Mouse (Mus musculus): ENCODE measurements around the gene Eif3g. TPM values are rescaled to one million over a fixed set of nuclear protein-coding genes. Genes with fewer than 3 reads are reported as not detected.
A peak's percentile ranks its signal among the peaks of the same experiment; 100 is the strongest.

The Eif3g gene
- total and polyA plus RNA-seq, 3 experiments = 211 to 392 (median 293) TPM

DNA sequence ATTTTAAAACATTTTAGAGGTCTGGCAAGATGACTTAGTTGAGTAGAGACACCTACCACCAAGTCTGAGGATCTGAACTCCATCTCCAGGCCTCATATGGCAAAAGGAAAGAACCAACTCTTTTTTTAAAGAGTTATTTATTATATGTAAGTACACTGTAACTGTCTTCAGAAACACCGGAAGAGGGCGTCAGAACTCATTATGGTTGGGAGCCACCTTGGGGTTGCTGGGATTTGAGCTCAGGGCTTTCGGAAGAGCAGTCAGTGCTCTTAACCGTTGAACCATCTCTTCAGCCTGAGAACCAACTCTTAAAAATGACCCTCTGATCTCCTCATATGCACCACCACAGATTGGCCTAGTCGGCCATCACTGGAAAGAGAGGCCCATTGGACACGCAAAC is 11.2 kb downstream of the Eif3g start:
- H3K4me2 ChIP-seq (ENCODE audit: insufficient read depth, low read depth, poor library complexity, severe bottlenecking) = peak overlapping the region; percentile 18; the same call in 1 of the 2 replicates
- in situ Hi-C loops (cut with MboI; ENCODE audit: low pct_ligation_motif_present, low pct_unique_long_range_greater_than_20kb, low sequenced_read_pairs) = loop anchor here (10.0 kb wide), 1 partner anchor 258 kb away; the partner anchor contains the start of gene Cdc37
- no peak for DNase-seq (ENCODE audit: extremely low read depth)
- dilution Hi-C loops (cut with MboI; ENCODE audit: extremely low pct_ligation_motif_present, extremely low pct_unique_long_range_greater_than_20kb, low sequenced_read_pairs) = no loop called here
- peaks cover 5 to 38% of the 10 kb centered on the region in 2 experiments for H3K4me1 ChIP-seq (ENCODE audit: control insufficient read depth in 1 of 2, insufficient read depth in 2 of 2)
- H3K36me3 ChIP-seq (replicated peaks in 1 of 2; ENCODE audit: control insufficient read depth in 1 of 2, insufficient read depth in 1 of 2, low read length in 1 of 2) = peaks cover 30 to 31% of the 10 kb centered on the region in 2 experiments
- no peak for TF ChIP-seq E2F4 (IDR thresholded peaks at IDR 0.05; ENCODE audit: insufficient replicate concordance, low read depth, low read length)
- TF ChIP-seq CTCF (conservative IDR thresholded peaks at IDR 0.05 in 1 of 2, IDR thresholded peaks at IDR 0.05 in 1 of 2; ENCODE audit: low read depth in 2 of 2, low read length in 2 of 2) = peak in 1 of 2 experiments; percentile 23; a peak in 2 of 4 replicates
- peaks cover 5% of the 10 kb centered on the region for H3K9me3 ChIP-seq (replicated peaks; ENCODE audit: low read length)
- H3K4me3 ChIP-seq (replicated peaks in 1 of 3; ENCODE audit: low read depth in 2 of 3, low read length in 2 of 3, poor library complexity in 1 of 3) = no peak overlapping the region
- H3K9ac ChIP-seq (ENCODE audit: insufficient read depth, low read depth) = peak overlapping the region; percentile 71
- no peak overlapping the region for H3K27ac ChIP-seq (ENCODE audit: insufficient read depth, low read depth)
- no peaks in the 10 kb centered on the region for H3K27me3 ChIP-seq (replicated peaks)
- peaks cover 24% of the 10 kb centered on the region for H3K79me2 ChIP-seq (replicated peaks; ENCODE audit: control insufficient read depth, extremely low read depth, insufficient read depth, poor library complexity, severe bottlenecking)

GRCm38 (mm10) chr9:20886563-20886962 is 11.9 kb downstream of the Eif3g start:
- Histone ChIP-seq H3K36me3 (replicated peaks in 1 of 2; ENCODE audit: control insufficient read depth in 1 of 2, insufficient read depth in 1 of 2, low read length in 1 of 2) (peaks cover 24 to 25% of the 10 kb centered on the region in 2 experiments), H3K9me3 (replicated peaks; ENCODE audit: low read length) (peaks cover 5% of the 10 kb centered on the region), H3K4me2 (ENCODE audit: insufficient read depth, low read depth, poor library complexity, severe bottlenecking) (no peak overlapping the region), H3K4me3 (replicated peaks in 1 of 3; ENCODE audit: low read depth in 2 of 3, low read length in 2 of 3, poor library complexity in 1 of 3) (no peak overlapping the region), H3K27me3 (replicated peaks) (no peaks in the 10 kb centered on the region), H3K27ac (ENCODE audit: insufficient read depth, low read depth) (no peak overlapping the region), H3K4me1 (ENCODE audit: control insufficient read depth in 1 of 2, insufficient read depth in 2 of 2) (peaks cover 5 to 32% of the 10 kb centered on the region in 2 experiments), H3K9ac (ENCODE audit: insufficient read depth, low read depth) (no peak overlapping the region), H3K79me2 (replicated peaks; ENCODE audit: control insufficient read depth, extremely low read depth, insufficient read depth, poor library complexity, severe bottlenecking) (peaks cover 24% of the 10 kb centered on the region)
- dilution Hi-C loops (cut with MboI; ENCODE audit: extremely low pct_ligation_motif_present, extremely low pct_unique_long_range_greater_than_20kb, low sequenced_read_pairs) (no loop called here), in situ Hi-C loops (cut with MboI; ENCODE audit: low pct_ligation_motif_present, low pct_unique_long_range_greater_than_20kb, low sequenced_read_pairs) (loop anchor here (10.0 kb wide), 1 partner anchor 258 kb away; the partner anchor contains the start of gene Cdc37)
- TF ChIP-seq JUN (IDR thresholded peaks at IDR 0.05; ENCODE audit: insufficient read depth, low read depth, low read length) (no peak), MAZ (IDR thresholded peaks at IDR 0.05; ENCODE audit: low read depth, low read length) (no peak), MAFK (IDR thresholded peaks at IDR 0.05; ENCODE audit: insufficient replicate concordance, low read length) (no peak), NRF1 (IDR thresholded peaks at IDR 0.05; ENCODE audit: low read depth, low read length) (no peak), PAX5 (IDR thresholded peaks at IDR 0.05; ENCODE audit: low read length) (no peak), POLR2AphosphoS2 (IDR thresholded peaks at IDR 0.05; ENCODE audit: low read depth, low read length) (no peak), MEF2A (IDR thresholded peaks at IDR 0.05; ENCODE audit: borderline replicate concordance, low read depth, low read length) (no peak)
- no peak for DNase-seq (ENCODE audit: extremely low read depth)

- dilution Hi-C loops (cut with MboI; ENCODE audit: extremely low pct_ligation_motif_present, extremely low pct_unique_long_range_greater_than_20kb, low sequenced_read_pairs) = no loop called here
- H3K4me1 ChIP-seq (ENCODE audit: control insufficient read depth in 1 of 2, insufficient read depth in 2 of 2) = peaks cover 22 to 23% of the 10 kb centered on the region in 2 experiments
- TF ChIP-seq JUN (IDR thresholded peaks at IDR 0.05; ENCODE audit: insufficient read depth, low read depth, low read length) (no peak), ZNF384 (IDR thresholded peaks at IDR 0.05; ENCODE audit: low read depth, low read length) (no peak), MYC (IDR thresholded peaks at IDR 0.05; ENCODE audit: low read depth, low read length) (peak; percentile 40; the same call in 1 of the 2 replicates), CHD2 (IDR thresholded peaks at IDR 0.05; ENCODE audit: low read length) (no peak), SIN3A (IDR thresholded peaks at IDR 0.05; ENCODE audit: low read length) (no peak), ETS1 (conservative IDR thresholded peaks at IDR 0.05; ENCODE audit: low read depth, low read length) (no peak), MAX (IDR thresholded peaks at IDR 0.05; ENCODE audit: low read length) (no peak), RAD21 (IDR thresholded peaks at IDR 0.05; ENCODE audit: low read depth, low read length) (no peak), POLR2AphosphoS2 (IDR thresholded peaks at IDR 0.05; ENCODE audit: low read depth, low read length) (no peak), UBTF (IDR thresholded peaks at IDR 0.05; ENCODE audit: low read depth, low read length) (0 out of 2 replicates have a peak, but pooled peaks have one; percentile 2), RCOR1 (conservative IDR thresholded peaks at IDR 0.05; ENCODE audit: low read depth, low read length) (0 out of 2 replicates have a peak, but pooled peaks have one; percentile 30), EP300 (IDR thresholded peaks at IDR 0.05; ENCODE audit: low read length) (no peak; the same call in 1 of the 2 replicates), GABPA (IDR thresholded peaks at IDR 0.05; ENCODE audit: insufficient replicate concordance, low read depth, low read length) (no peak), CTCF (conservative IDR thresholded peaks at IDR 0.05 in 1 of 2, IDR thresholded peaks at IDR 0.05 in 1 of 2; ENCODE audit: low read depth in 2 of 2, low read length in 2 of 2) (no peak)
Measured at GRCm38 (mm10) chr9:20879097-20879792, 19.2 kb downstream of the Eif3g start, which contains the start of gene Angptl6. TSS of gene Angptl6 (minus strand) at chr9:20879727.

More at GRCm38 (mm10) chr9:20879097-20879792, 19.2 kb downstream of the Eif3g start, which contains the start of gene Angptl6:
- in situ Hi-C loops (cut with MboI; ENCODE audit: low pct_ligation_motif_present, low pct_unique_long_range_greater_than_20kb, low sequenced_read_pairs) = no loop called here
- peaks cover 18% of the 10 kb centered on the region for H3K27me3 ChIP-seq (replicated peaks)
- peak within 1 kb of the TSS; percentile 35; the same call in 1 of the 2 replicates for H3K4me2 ChIP-seq (ENCODE audit: insufficient read depth, low read depth, poor library complexity, severe bottlenecking)
- peak; percentile 45 for DNase-seq (ENCODE audit: extremely low read depth)
- no peaks in the 10 kb centered on the region for H3K9me3 ChIP-seq (replicated peaks; ENCODE audit: low read length)
- no peaks in the 10 kb centered on the region for H3K79me2 ChIP-seq (replicated peaks; ENCODE audit: control insufficient read depth, extremely low read depth, insufficient read depth, poor library complexity, severe bottlenecking)
- peaks cover 10 to 12% of the 10 kb centered on the region in 2 experiments for H3K36me3 ChIP-seq (replicated peaks in 1 of 2; ENCODE audit: control insufficient read depth in 1 of 2, insufficient read depth in 1 of 2, low read length in 1 of 2)
- peak within 1 kb of the TSS; percentile 33 to 59 (median 52) for H3K4me3 ChIP-seq (replicated peaks in 1 of 3; ENCODE audit: low read depth in 2 of 3, low read length in 2 of 3, poor library complexity in 1 of 3)
- peak within 1 kb of the TSS; percentile 93 for H3K27ac ChIP-seq (ENCODE audit: insufficient read depth, low read depth)
- H3K9ac ChIP-seq (ENCODE audit: insufficient read depth, low read depth) = peak within 1 kb of the TSS; percentile 71
